Mouse (Mus musculus) forebrain, embryonic 16.5 days (tissue): Measurements from ENCODE around the gene Grhl3. TPM values are rescaled to one million over a fixed set of nuclear protein-coding genes. Genes with fewer than 3 reads are reported as not detected.
"Not testable (repeated sequence)": the region's sequence is repeated elsewhere in the genome, so short reads cannot be mapped to it uniquely, and the experiment has no call there.

Source experiments
- ATAC-seq: fragments of 200-750 bp; cut with Nextera tagmentation; 2 replicates; pipeline ENCODE4 v1.8.0; 2017; ENCODE audit warnings: mild to moderate bottlenecking, moderate library complexity
- H3K27ac ChIP-seq: fragments of 300-500 bp; sonication (generic); 2 replicates; pipeline ENCODE4 v1.5.1; 2014; ENCODE audit warnings: low read length, control low read depth
- H3K27me3 ChIP-seq: fragments of 300-500 bp; sonication (generic); replicated peaks from 2 replicates; pipeline ENCODE4 v1.6.1; 2014; ENCODE audit warnings: low read length; ENCODE audit not compliant: control insufficient read depth, insufficient read depth
- H3K36me3 ChIP-seq: fragments of 300-500 bp; sonication (generic); 2 replicates; pipeline ENCODE4 v1.6.1; 2014; ENCODE audit not compliant: control insufficient read depth, insufficient read depth
- H3K4me1 ChIP-seq: fragments of 300-500 bp; sonication (generic); replicated peaks from 2 replicates; pipeline ENCODE4 v1.6.1; 2014; ENCODE audit warnings: low read length; ENCODE audit not compliant: control insufficient read depth, insufficient read depth
- H3K4me2 ChIP-seq: fragments of 300-500 bp; sonication (generic); 2 replicates; pipeline ENCODE4 v1.6.1; 2014; ENCODE audit warnings: mild to moderate bottlenecking, low read length, control low read depth
- H3K4me3 ChIP-seq: fragments of 300-500 bp; sonication (generic); replicated peaks from 2 replicates; pipeline ENCODE4 v1.5.1; 2014; ENCODE audit warnings: mild to moderate bottlenecking, low read length, control low read depth
- H3K9ac ChIP-seq: fragments of 300-500 bp; sonication (generic); replicated peaks from 2 replicates; pipeline ENCODE4 v1.6.1; 2014; ENCODE audit warnings: low read depth, low read length, control low read depth
- H3K9me3 ChIP-seq: fragments of 300-500 bp; sonication (generic); 2 replicates; pipeline ENCODE4 v1.6.1; 2016; ENCODE audit warnings: low read length; ENCODE audit not compliant: control insufficient read depth
- WGBS: fragments of 180-500 bp; shearing (Covaris S2); extraction: QIAGEN DNeasy Blood & Tissue Kit; methylation state at CpG from one replicate; pipeline ENCODE4 v1.1.7; 2014; 5-methylcytosine and 5-hydroxymethylcytosine counted together
- polyA plus RNA-seq: library from polyadenylated mRNA; unstranded; fragments of >200 nt; fragmentation: Nextera tagmentation; extraction: Ambion mirVana; gene quantifications from 2 replicates; pipeline ENCODE4 v1.2.1, GENCODE M21; 2015

The Grhl3 gene
- polyA plus RNA-seq = 0.39 and 0.60 TPM in 2 replicates

DNA sequence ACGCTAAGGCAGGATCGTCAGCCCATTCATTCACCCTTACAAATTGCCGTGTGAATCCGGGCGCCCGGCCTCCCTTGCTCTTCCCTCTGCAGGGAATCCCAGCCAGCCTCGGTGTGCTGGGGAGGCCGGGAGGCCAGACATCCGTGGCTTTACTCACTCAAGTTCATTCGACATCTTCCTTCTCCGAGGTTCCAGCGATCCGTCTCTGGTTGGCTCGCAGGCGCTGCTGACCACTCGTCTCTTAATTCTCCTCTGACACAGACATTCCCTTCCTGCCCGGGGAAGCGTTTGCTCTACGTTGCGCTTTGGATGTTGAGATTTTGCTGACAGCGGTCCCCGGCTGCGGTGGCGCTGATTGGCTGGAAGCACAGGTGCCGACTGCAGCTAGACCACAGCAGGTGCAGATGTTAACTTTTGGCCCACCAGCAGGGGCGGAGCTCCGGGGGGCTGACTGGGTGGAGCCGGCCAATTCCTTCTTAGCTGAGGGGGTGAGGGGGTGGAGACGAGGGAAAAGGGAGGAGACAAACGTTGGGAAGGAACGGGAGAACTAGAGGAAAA, at the start of gene Grhl3:
TSS of gene Grhl3 (minus strand) at position 380 of the 558 bp plus-strand sequence.
- H3K27ac ChIP-seq = no peak within 1 kb of the TSS
- H3K9me3 ChIP-seq = no peaks in the 10 kb centered on the region
- peaks cover 30% of the 10 kb centered on the region for H3K4me1 ChIP-seq
- H3K27me3 ChIP-seq = peaks cover 13% of the 10 kb centered on the region; the same call in 1 of the 2 replicates
- H3K9ac ChIP-seq = peak within 1 kb of the TSS; percentile 14; the same call in 1 of the 2 replicates
- peak within 1 kb of the TSS; percentile 82 for H3K4me2 ChIP-seq
- under 1% methylated on average over 31 of the region's 31 CpGs for WGBS
- no peaks in the 10 kb centered on the region for H3K36me3 ChIP-seq
- ATAC-seq = 0 out of 2 replicates have a peak, but pooled peaks have one; percentile 3
- peak within 1 kb of the TSS; percentile 42 for H3K4me3 ChIP-seq

- H3K4me3 ChIP-seq = no peak overlapping the region
- no peak overlapping the region for H3K27ac ChIP-seq
- no peaks in the 10 kb centered on the region for H3K4me1 ChIP-seq
- H3K27me3 ChIP-seq = no peaks in the 10 kb centered on the region
- no peak overlapping the region for H3K4me2 ChIP-seq
- WGBS = 90% methylated on average over 10 of the region's 10 CpGs
- H3K9me3 ChIP-seq = no peaks in the 10 kb centered on the region
- ATAC-seq = no peak
- no peak overlapping the region for H3K9ac ChIP-seq
- no peaks in the 10 kb centered on the region for H3K36me3 ChIP-seq
Measured at GRCm38 (mm10) chr4:135622290-135622689, 48.9 kb upstream of the Grhl3 start.

GRCm38 (mm10) chr4:135620461-135620860, 47.0 kb upstream of the Grhl3 start:
- no peaks in the 10 kb centered on the region for H3K27me3 ChIP-seq
- H3K9me3 ChIP-seq = no peaks in the 10 kb centered on the region
- H3K4me2 ChIP-seq = no peak overlapping the region
- H3K4me3 ChIP-seq = no peak overlapping the region
- WGBS = 87% methylated on average over 3 of the region's 3 CpGs
- no peaks in the 10 kb centered on the region for H3K36me3 ChIP-seq
- H3K27ac ChIP-seq = no peak overlapping the region
- no peaks in the 10 kb centered on the region for H3K4me1 ChIP-seq
- no peak for ATAC-seq
- H3K9ac ChIP-seq = no peak overlapping the region

DNA sequence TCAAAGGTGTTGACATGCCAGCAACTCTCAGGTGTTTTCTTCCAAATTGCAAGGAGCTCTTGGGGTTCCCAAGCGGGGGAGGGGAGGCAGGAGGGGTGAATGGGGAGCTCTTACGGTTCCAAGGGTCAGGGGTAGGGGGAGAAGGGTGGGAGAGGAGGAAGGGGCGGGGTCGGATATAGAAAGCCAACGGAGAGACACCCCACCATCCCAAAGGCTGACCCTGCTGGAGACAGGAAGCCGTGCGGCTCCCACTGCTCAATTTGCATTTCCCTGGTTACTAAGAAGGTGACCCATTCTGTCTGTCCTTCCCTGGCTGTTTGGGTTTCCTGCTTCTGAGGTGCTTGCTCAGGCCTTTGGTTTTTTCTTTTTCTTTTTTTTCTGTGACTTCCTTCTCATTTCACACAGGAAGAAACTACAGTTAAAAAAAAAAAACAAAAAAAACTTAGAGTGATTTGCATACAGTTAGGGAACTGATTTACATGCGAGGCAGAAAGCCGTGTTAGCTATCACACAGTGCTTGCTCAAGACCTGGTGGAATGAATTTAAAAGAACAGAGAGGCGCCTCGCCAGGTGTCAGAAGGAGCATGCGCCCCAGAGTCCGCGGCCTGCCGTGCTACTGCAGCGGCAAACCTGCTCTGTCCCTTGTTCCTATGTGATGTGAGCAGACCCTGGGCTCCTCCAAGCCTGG, 44.5 kb upstream of the Grhl3 start:
- no peaks in the 10 kb centered on the region for H3K27me3 ChIP-seq
- no peaks in the 10 kb centered on the region for H3K9me3 ChIP-seq
- WGBS = 17% methylated on average over 16 of the region's 16 CpGs
- no peaks in the 10 kb centered on the region for H3K36me3 ChIP-seq
- H3K27ac ChIP-seq = no peak overlapping the region
- 0 out of 2 replicates have a peak overlapping the region, but pooled peaks have one; percentile 6 for H3K4me2 ChIP-seq
- no peaks in the 10 kb centered on the region for H3K4me1 ChIP-seq
- ATAC-seq = 0 out of 2 replicates have a peak, but pooled peaks have one; percentile 20
- no peak overlapping the region for H3K9ac ChIP-seq
- no peak overlapping the region for H3K4me3 ChIP-seq

GRCm38 (mm10) chr4:135617038-135617437, 43.6 kb upstream of the Grhl3 start:
- ATAC-seq = no peak
- no peak overlapping the region for H3K4me3 ChIP-seq
- H3K9me3 ChIP-seq = no peaks in the 10 kb centered on the region
- no peak overlapping the region for H3K4me2 ChIP-seq
- H3K4me1 ChIP-seq = no peaks in the 10 kb centered on the region
- H3K9ac ChIP-seq = no peak overlapping the region
- H3K27me3 ChIP-seq = no peaks in the 10 kb centered on the region
- no peak overlapping the region for H3K27ac ChIP-seq
- no peaks in the 10 kb centered on the region for H3K36me3 ChIP-seq
- WGBS = 40% methylated on average over 4 of the region's 4 CpGs

- not testable (repeated sequence) for H3K4me3 ChIP-seq, H3K4me2 ChIP-seq, H3K36me3 ChIP-seq, H3K4me1 ChIP-seq, H3K9ac ChIP-seq, ATAC-seq, H3K27ac ChIP-seq, H3K27me3 ChIP-seq
- H3K9me3 ChIP-seq = 0 out of 2 replicates have a peak, but pooled peaks cover 11% of the 10 kb centered on the region
- WGBS = 57% methylated on average over 5 of the region's 5 CpGs
Measured at GRCm38 (mm10) chr4:135615307-135615706, 41.9 kb upstream of the Grhl3 start.

GRCm38 (mm10) chr4:135609986-135610385, 36.6 kb upstream of the Grhl3 start:
- Histone ChIP-seq H3K4me3 (no peak overlapping the region), H3K27me3 (no peaks in the 10 kb centered on the region), H3K9ac (no peak overlapping the region), H3K36me3 (no peaks in the 10 kb centered on the region), H3K27ac (no peak overlapping the region), H3K9me3 (0 out of 2 replicates have a peak, but pooled peaks cover 11% of the 10 kb centered on the region), H3K4me1 (no peaks in the 10 kb centered on the region), H3K4me2 (no peak overlapping the region)
- no peak for ATAC-seq
- WGBS = 67% methylated on average over 2 of the region's 2 CpGs

GRCm38 (mm10) chr4:135607979-135608885, 34.8 kb upstream of the Grhl3 start:
- ATAC-seq = no peak
- no peaks in the 10 kb centered on the region for H3K4me1 ChIP-seq
- H3K9me3 ChIP-seq = 0 out of 2 replicates have a peak, but pooled peaks cover 11% of the 10 kb centered on the region
- H3K27ac ChIP-seq = no peak overlapping the region
- no peaks in the 10 kb centered on the region for H3K36me3 ChIP-seq
- H3K27me3 ChIP-seq = no peaks in the 10 kb centered on the region
- no peak overlapping the region for H3K4me3 ChIP-seq
- 71% methylated on average over 18 of the region's 18 CpGs for WGBS
- H3K9ac ChIP-seq = no peak overlapping the region
- no peak overlapping the region for H3K4me2 ChIP-seq

GRCm38 (mm10) chr4:135606271-135606670, 32.8 kb upstream of the Grhl3 start:
- no peaks in the 10 kb centered on the region for H3K27me3 ChIP-seq
- H3K27ac ChIP-seq = no peak overlapping the region
- no peaks in the 10 kb centered on the region for H3K4me1 ChIP-seq
- no peaks in the 10 kb centered on the region for H3K36me3 ChIP-seq
- no peak for ATAC-seq
- no peak overlapping the region for H3K4me2 ChIP-seq
- no peak overlapping the region for H3K9ac ChIP-seq
- 86% methylated on average over 7 of the region's 7 CpGs for WGBS
- H3K9me3 ChIP-seq = peaks cover 9% of the 10 kb centered on the region; the same call in 1 of the 2 replicates
- no peak overlapping the region for H3K4me3 ChIP-seq
